Mouse (Mus musculus): Measurements from ENCODE around the gene Bcl6. TPM values are rescaled to one million over a fixed set of nuclear protein-coding genes. Genes with fewer than 3 reads are reported as not detected.

The Bcl6 gene
- polyA plus RNA-seq, 1 experiment from 2014 or later = 1.5 TPM

DNA sequence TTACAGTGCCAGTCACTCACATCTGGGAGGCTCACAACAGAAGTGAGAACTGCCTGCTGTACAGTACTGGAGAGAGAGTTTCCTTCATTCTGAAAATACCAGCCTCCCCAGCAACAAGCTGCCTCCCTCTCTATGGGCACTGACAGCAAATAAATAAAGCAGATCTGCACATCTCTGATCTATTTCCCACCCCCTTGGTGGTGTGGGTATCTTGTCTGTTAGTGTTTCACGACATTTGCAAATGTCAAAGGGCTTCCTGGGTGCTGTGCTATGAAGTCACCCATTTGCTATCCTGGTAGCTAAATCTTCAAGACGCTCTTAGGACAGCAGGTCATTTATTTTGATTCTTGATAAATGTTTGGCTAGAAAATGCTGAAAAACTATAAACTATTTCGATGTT, 8.6 kb upstream of the Bcl6 start:
- no peak overlapping the region for H3K9ac ChIP-seq (replicated peaks; ENCODE audit: low read depth, low read length)
- no peak overlapping the region for H3K4me2 ChIP-seq (replicated peaks; ENCODE audit: low read depth, low read length)
- H3K9me3 ChIP-seq (ENCODE audit: control insufficient read depth, low read depth, low read length) = no peaks in the 10 kb centered on the region
- no peak for ATAC-seq (ENCODE audit: insufficient number of reproducible peaks, insufficient read depth, low FRiP score, low read depth)
- WGBS = 57% methylated on average over 3 of the region's 3 CpGs
- H3K27me3 ChIP-seq (ENCODE audit: control insufficient read depth, insufficient read depth, low read length) = no peaks in the 10 kb centered on the region
- no peak overlapping the region for H3K4me3 ChIP-seq (ENCODE audit: low read depth, low read length)
- peaks cover 8% of the 10 kb centered on the region; the same call in 1 of the 2 replicates for H3K4me1 ChIP-seq (ENCODE audit: control insufficient read depth, insufficient read depth, low read length)
- no peak overlapping the region for H3K27ac ChIP-seq (ENCODE audit: low read length)
- H3K36me3 ChIP-seq (ENCODE audit: control insufficient read depth, insufficient read depth, low read length) = no peaks in the 10 kb centered on the region

DNA sequence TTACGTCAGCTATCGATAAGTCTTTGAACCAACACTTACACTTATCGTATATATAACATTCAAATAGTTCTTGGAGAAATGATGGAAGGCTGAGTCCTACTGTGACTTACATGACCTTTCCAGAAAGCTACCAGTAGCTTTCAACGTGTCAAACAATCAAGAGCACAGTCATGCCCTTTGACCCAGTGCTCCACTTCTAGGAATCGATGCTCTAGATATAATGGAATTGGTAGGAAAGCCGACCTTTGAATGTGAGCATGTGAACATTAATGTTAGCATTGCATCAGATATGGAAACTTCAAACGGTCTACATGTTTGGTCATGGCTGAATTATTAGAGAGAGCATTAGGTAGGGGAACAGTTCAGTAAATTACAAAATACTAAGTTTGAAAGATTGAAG, 7.7 kb upstream of the Bcl6 start:
- Histone ChIP-seq H3K9ac (replicated peaks; ENCODE audit: low read depth, low read length) (no peak overlapping the region), H3K9me3 (ENCODE audit: control insufficient read depth, low read depth, low read length) (no peaks in the 10 kb centered on the region), H3K36me3 (ENCODE audit: control insufficient read depth, insufficient read depth, low read length) (no peaks in the 10 kb centered on the region), H3K4me3 (ENCODE audit: low read depth, low read length) (no peak overlapping the region), H3K4me2 (replicated peaks; ENCODE audit: low read depth, low read length) (no peak overlapping the region), H3K4me1 (ENCODE audit: control insufficient read depth, insufficient read depth, low read length) (peaks cover 14% of the 10 kb centered on the region; the same call in 1 of the 2 replicates), H3K27ac (ENCODE audit: low read length) (no peak overlapping the region), H3K27me3 (ENCODE audit: control insufficient read depth, insufficient read depth, low read length) (no peaks in the 10 kb centered on the region)
- no peak for ATAC-seq (ENCODE audit: insufficient number of reproducible peaks, insufficient read depth, low FRiP score, low read depth)
- 67% methylated on average over 7 of the region's 7 CpGs for WGBS

DNA sequence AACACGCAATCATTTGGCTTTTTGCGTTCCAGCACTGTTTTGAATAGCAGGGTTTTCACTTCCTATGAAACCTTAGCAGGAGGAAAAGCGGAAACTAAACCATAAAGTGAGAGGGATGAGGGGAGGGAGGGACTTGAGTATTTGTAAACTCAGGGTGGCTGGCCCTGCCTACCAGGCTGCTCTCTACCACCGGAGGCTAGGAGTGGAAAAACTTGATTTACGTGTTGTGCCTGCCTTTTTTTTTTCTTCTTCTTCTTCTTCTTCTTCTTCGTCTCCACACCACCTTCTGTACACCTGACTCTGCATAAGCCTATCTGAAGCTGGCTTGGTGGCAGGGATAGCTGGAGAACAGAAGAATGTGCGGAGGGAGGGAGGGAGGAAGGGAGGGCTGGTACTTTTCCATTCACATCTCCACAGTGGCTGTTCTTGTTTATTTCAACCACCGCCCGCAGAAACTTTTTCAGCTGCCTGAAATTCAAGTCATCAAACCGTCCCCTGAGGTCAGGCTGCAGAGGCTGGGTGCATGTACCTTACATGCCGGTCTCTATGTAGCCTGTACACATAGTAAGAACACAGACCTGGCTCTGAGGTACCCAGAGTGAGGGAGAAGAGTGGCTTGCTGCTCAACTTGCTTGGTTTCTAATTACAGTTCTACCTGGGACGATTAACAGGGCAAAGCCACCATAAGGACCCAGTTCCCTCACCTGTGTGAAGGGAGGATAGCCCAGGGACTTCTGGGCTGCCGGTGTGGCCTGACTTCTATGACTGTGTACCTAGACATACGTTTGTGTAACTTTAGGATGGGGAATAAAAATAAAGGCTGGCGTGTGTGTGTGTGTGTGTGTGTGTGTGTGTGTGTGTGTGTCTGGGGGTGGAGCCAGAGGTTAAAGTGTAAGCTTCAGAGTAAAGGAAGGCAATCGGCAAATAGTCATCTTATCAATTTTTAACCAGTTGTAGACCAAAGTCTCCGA, 5.0 kb upstream of the Bcl6 start:
- 32% methylated on average over 17 of the region's 17 CpGs for WGBS
- H3K4me3 ChIP-seq (ENCODE audit: low read depth, low read length) = no peak overlapping the region
- H3K9me3 ChIP-seq (ENCODE audit: control insufficient read depth, low read depth, low read length) = no peaks in the 10 kb centered on the region
- H3K4me1 ChIP-seq (ENCODE audit: control insufficient read depth, insufficient read depth, low read length) = peaks cover 22% of the 10 kb centered on the region; the same call in 1 of the 2 replicates
- 0 out of 2 replicates have a peak, but pooled peaks have one; percentile 20 for ATAC-seq (ENCODE audit: insufficient number of reproducible peaks, insufficient read depth, low FRiP score, low read depth)
- peak overlapping the region; percentile 66; the same call in 1 of the 2 replicates for H3K27ac ChIP-seq (ENCODE audit: low read length)
- H3K4me2 ChIP-seq (replicated peaks; ENCODE audit: low read depth, low read length) = peak overlapping the region; percentile 28
- no peaks in the 10 kb centered on the region for H3K27me3 ChIP-seq (ENCODE audit: control insufficient read depth, insufficient read depth, low read length)
- no peak overlapping the region for H3K9ac ChIP-seq (replicated peaks; ENCODE audit: low read depth, low read length)
- H3K36me3 ChIP-seq (ENCODE audit: control insufficient read depth, insufficient read depth, low read length) = no peaks in the 10 kb centered on the region

DNA sequence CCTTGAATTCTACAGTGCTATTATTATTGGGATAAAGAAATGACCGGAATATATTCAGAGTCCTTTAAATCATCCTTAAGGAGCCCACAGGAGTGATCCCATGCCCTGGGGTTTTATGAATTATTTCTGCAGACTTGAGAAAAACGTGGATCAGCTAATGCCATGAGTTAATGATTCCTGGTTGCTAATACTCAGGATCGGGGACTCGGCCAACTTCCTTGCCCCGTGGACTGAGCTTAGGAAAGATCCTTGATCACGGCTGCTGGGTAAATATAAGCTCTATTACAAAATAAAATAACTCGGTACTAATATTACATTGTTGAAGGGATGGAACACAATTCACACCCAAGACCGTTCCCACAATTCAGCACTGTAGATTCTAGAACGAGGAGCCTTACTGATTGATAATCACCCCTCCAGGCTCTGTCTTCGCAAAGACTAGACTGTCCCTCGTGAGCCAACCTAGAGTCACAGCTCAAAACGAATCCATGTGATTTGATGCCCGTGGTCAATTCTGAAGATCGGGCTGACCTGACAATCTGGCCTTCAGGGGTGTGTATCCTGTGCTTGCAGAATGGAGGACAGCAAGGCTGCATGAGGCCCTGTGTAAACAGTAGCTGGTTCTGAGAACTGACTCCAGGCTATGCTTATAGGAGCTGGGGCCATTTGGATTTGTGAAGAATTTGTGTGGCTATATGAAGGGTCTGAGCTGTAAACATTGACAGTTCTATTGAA, 3.4 kb upstream of the Bcl6 start:
- Histone ChIP-seq H3K4me3 (ENCODE audit: low read depth, low read length) (no peak overlapping the region), H3K27me3 (ENCODE audit: control insufficient read depth, insufficient read depth, low read length) (no peaks in the 10 kb centered on the region), H3K27ac (ENCODE audit: low read length) (no peak overlapping the region), H3K36me3 (ENCODE audit: control insufficient read depth, insufficient read depth, low read length) (no peaks in the 10 kb centered on the region), H3K9me3 (ENCODE audit: control insufficient read depth, low read depth, low read length) (no peaks in the 10 kb centered on the region), H3K4me1 (ENCODE audit: control insufficient read depth, insufficient read depth, low read length) (peaks cover 22% of the 10 kb centered on the region; the same call in 1 of the 2 replicates), H3K9ac (replicated peaks; ENCODE audit: low read depth, low read length) (no peak overlapping the region), H3K4me2 (replicated peaks; ENCODE audit: low read depth, low read length) (no peak overlapping the region)
- 83% methylated on average over 14 of the region's 14 CpGs for WGBS
- ATAC-seq (ENCODE audit: insufficient number of reproducible peaks, insufficient read depth, low FRiP score, low read depth) = no peak

DNA sequence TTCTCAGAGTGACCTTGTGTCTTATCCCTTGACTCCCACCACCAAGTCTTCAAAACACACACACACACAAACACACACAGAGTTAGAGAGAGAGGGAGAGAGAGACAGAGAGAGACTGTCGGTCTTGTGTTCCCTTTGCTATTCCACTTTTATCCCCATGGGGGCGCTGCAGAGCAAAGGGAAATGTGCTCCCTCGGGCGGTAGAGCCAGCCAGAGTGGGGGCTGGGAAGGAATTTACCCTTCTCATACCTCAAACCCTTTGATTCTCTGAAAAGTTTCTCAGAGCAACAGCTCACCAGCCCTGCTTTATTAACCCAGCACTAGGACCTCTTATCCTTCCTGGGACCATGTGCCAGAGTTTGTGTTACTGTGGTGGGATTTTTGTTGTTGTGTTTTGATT, 2.5 kb upstream of the Bcl6 start:
- H3K4me1 ChIP-seq (ENCODE audit: control insufficient read depth, insufficient read depth, low read length) = peaks cover 28% of the 10 kb centered on the region; the same call in 1 of the 2 replicates
- H3K4me3 ChIP-seq (ENCODE audit: low read depth, low read length) = no peak overlapping the region
- no peak overlapping the region for H3K4me2 ChIP-seq (replicated peaks; ENCODE audit: low read depth, low read length)
- ATAC-seq (ENCODE audit: insufficient number of reproducible peaks, insufficient read depth, low FRiP score, low read depth) = no peak
- H3K9me3 ChIP-seq (ENCODE audit: control insufficient read depth, low read depth, low read length) = no peaks in the 10 kb centered on the region
- H3K36me3 ChIP-seq (ENCODE audit: control insufficient read depth, insufficient read depth, low read length) = no peaks in the 10 kb centered on the region
- WGBS = 4% methylated on average over 4 of the region's 4 CpGs
- H3K9ac ChIP-seq (replicated peaks; ENCODE audit: low read depth, low read length) = no peak overlapping the region
- H3K27me3 ChIP-seq (ENCODE audit: control insufficient read depth, insufficient read depth, low read length) = no peaks in the 10 kb centered on the region
- H3K27ac ChIP-seq (ENCODE audit: low read length) = no peak overlapping the region

DNA sequence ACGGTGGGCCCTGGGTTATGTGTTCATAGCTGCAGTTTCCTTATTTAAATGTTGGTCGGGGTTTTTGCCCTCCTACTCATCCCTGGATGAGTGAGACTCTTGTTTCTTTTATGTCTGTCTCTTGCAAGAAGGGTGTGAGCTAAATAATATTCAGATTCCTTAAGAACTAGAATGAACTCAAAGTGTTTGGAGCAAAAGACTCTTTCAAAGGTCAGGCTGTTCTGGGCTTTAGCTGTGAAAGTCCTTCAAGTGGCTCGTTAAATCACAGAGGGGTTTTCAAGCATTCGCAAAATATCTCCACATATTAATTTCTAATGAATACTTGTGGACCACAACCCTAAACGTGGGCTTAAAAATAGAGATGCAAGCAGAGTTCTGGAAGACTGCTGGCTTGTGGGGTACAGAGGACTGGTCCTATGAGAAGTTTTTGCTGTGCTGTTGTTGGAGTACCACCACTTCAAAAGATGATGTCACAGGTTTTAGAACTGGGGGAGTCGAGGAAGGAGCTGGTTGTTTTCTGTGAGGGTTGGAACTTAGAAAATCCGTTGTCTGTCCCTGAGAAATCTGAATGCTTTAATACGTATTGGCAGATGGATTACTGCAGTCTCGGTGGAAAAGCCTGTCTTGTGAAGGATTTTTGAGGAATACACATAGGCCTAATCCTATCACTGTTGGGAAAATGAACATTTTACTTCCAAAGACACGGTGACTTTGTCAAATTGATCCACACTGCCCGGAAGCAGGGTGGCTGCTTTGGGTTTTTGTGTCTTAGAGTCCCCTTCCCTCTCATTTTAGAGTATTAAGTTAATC, 1.7 kb upstream of the Bcl6 start:
- H3K4me3 ChIP-seq (ENCODE audit: low read depth, low read length) = peak overlapping the region; percentile 72
- no peaks in the 10 kb centered on the region for H3K27me3 ChIP-seq (ENCODE audit: control insufficient read depth, insufficient read depth, low read length)
- peaks cover 36% of the 10 kb centered on the region; the same call in 1 of the 2 replicates for H3K4me1 ChIP-seq (ENCODE audit: control insufficient read depth, insufficient read depth, low read length)
- no peak for ATAC-seq (ENCODE audit: insufficient number of reproducible peaks, insufficient read depth, low FRiP score, low read depth)
- no peak overlapping the region; the same call in 1 of the 2 replicates for H3K9ac ChIP-seq (replicated peaks; ENCODE audit: low read depth, low read length)
- H3K4me2 ChIP-seq (replicated peaks; ENCODE audit: low read depth, low read length) = peak overlapping the region; percentile 86
- H3K27ac ChIP-seq (ENCODE audit: low read length) = 0 out of 2 replicates have a peak overlapping the region, but pooled peaks have one; percentile 12
- WGBS = 48% methylated on average over 11 of the region's 11 CpGs
- no peaks in the 10 kb centered on the region for H3K9me3 ChIP-seq (ENCODE audit: control insufficient read depth, low read depth, low read length)
- H3K36me3 ChIP-seq (ENCODE audit: control insufficient read depth, insufficient read depth, low read length) = no peaks in the 10 kb centered on the region

DNA sequence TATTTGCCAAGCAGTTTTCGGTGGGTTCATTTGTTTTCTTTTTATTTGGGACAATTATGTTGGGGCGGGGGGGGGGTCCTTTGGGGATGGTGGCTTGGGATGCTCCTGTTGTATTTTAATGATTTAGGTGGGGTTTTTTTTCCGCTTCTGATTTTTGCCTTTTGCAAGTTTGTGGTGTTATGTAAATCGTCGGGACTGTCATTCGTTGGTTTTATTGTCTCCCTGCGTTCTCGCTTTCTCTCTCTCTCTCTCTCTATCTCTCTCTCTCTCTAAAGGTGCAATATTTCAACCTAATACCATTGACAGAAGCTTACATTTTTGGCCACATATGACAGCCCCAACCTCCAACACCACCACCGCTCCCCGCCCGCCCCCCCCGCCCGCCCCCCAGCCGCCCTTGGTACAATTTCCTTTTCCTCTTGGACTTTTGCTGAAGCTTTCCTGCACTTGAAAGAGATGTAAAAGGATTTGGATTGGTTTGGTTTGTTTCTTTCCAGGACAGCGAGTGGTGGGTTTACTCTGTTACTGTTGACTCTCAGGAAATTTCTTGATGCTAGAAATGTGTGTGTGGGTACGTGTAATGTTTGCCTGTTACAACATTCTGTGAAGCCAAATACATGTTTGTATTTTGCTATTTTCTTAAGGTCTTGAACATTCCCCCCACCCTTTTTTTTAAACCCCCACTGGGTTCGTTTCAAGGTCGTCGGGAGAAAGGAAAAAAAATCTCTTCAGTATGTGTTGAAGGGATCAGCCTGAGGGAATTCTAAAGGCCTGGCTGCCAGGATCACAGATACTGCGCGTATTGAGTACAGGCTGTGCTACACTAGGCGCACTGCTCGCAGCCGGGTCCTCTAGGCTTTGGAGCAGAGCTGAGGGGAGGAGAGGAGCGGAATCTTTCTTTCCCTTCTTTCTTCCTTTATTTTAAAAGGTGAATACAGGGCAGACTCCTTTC, 833 bp upstream of the Bcl6 start:
- WGBS = 3% methylated on average over 25 of the region's 25 CpGs

More for the DNA sequence above, 833 bp upstream of the Bcl6 start:
- H3K9me3 ChIP-seq (ENCODE audit: control insufficient read depth, low read depth, low read length) = no peaks in the 10 kb centered on the region
- ATAC-seq (ENCODE audit: insufficient number of reproducible peaks, insufficient read depth, low FRiP score, low read depth) = no peak
- peak overlapping the region; percentile 86 for H3K4me2 ChIP-seq (replicated peaks; ENCODE audit: low read depth, low read length)
- no peaks in the 10 kb centered on the region for H3K36me3 ChIP-seq (ENCODE audit: control insufficient read depth, insufficient read depth, low read length)
- peak overlapping the region; percentile 72 for H3K4me3 ChIP-seq (ENCODE audit: low read depth, low read length)
- peak overlapping the region; percentile 79; the same call in 1 of the 2 replicates for H3K9ac ChIP-seq (replicated peaks; ENCODE audit: low read depth, low read length)
- H3K27ac ChIP-seq (ENCODE audit: low read length) = peak overlapping the region; percentile 98
- H3K27me3 ChIP-seq (ENCODE audit: control insufficient read depth, insufficient read depth, low read length) = no peaks in the 10 kb centered on the region
- H3K4me1 ChIP-seq (ENCODE audit: control insufficient read depth, insufficient read depth, low read length) = peaks cover 42% of the 10 kb centered on the region; the same call in 1 of the 2 replicates
